Mouse (Mus musculus) lung, embryonic 15.5 days (tissue): ENCODE data around the gene 9130008F23Rik. TPM values are rescaled to one million over a fixed set of nuclear protein-coding genes. Genes with fewer than 3 reads are reported as not detected.

Source experiments
- ATAC-seq: fragments of 200-750 bp; cut with Nextera tagmentation; 2 replicates; pipeline ENCODE4 v1.8.0; 2017; ENCODE audit warnings: moderate number of reproducible peaks, borderline replicate concordance; ENCODE audit not compliant: low FRiP score, low TSS enrichment; ENCODE audit errors: extremely low read depth
- H3K27ac ChIP-seq: fragments of 300-500 bp; sonication (generic); 2 replicates; pipeline ENCODE4 v1.5.1; 2015; ENCODE audit warnings: moderate library complexity, mild to moderate bottlenecking, inconsistent platforms
- H3K27me3 ChIP-seq: fragments of 300-500 bp; sonication (generic); 2 replicates; pipeline ENCODE4 v1.6.1; 2015; ENCODE audit warnings: inconsistent platforms
- H3K36me3 ChIP-seq: fragments of 300-500 bp; sonication (generic); 2 replicates; pipeline ENCODE4 v1.6.1; 2015; ENCODE audit warnings: inconsistent platforms
- H3K4me1 ChIP-seq: fragments of 300-500 bp; sonication (generic); 2 replicates; pipeline ENCODE4 v1.6.1; 2015; ENCODE audit warnings: inconsistent platforms
- H3K4me2 ChIP-seq: fragments of 300-500 bp; sonication (generic); 2 replicates; pipeline ENCODE4 v1.6.1; 2015; ENCODE audit warnings: inconsistent platforms, mild to moderate bottlenecking, moderate library complexity
- H3K4me3 ChIP-seq: fragments of 300-500 bp; sonication (generic); 2 replicates; pipeline ENCODE4 v1.5.1; 2015; ENCODE audit warnings: mild to moderate bottlenecking, inconsistent platforms
- H3K9ac ChIP-seq: fragments of 300-500 bp; sonication (generic); 2 replicates; pipeline ENCODE4 v1.6.1; 2015; ENCODE audit warnings: inconsistent platforms
- H3K9me3 ChIP-seq: fragments of 300-500 bp; sonication (generic); 2 replicates; pipeline ENCODE4 v1.6.1; 2016; ENCODE audit warnings: inconsistent platforms
- WGBS: fragments of 180-500 bp; shearing (Covaris S2); methylation state at CpG from one replicate; pipeline ENCODE4 v1.1.7; 2015; 5-methylcytosine and 5-hydroxymethylcytosine counted together
- polyA plus RNA-seq: library from polyadenylated mRNA; unstranded; fragments of >200 nt; fragmentation: Nextera tagmentation; extraction: Ambion mirVana; gene quantifications from 2 replicates; pipeline ENCODE4 v1.2.1, GENCODE M21; 2015

9130008F23Rik gene
- polyA plus RNA-seq, 1 experiment from 2014 or later: 4.8 TPM

- peak overlapping the region; percentile 63 for H3K9ac ChIP-seq
Observed at GRCm38 (mm10) chr17:40879528-40879923, 833 bp downstream of the 9130008F23Rik start.

DNA sequence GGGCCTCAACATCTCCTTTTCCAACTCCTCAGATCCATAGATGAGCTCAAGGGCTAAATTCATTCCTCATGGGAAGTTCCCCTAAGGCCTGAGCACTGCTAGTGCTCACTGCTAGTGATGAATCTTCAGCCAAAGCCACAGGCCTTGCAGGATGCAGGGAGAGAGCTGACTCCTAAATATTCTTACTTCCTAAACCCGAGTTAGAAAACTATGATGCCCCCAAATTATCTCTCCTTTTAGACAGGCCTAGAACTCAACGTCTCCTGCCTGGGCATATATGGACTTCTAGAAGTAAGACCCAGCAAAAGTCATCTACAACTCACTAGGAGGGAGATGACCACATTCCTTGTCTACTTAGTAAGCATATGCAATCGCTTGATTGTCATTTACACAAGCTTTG, 2.6 kb downstream of the 9130008F23Rik start:
- Histone ChIP-seq H3K4me3 (peak overlapping the region; percentile 63), H3K4me2 (peak overlapping the region; percentile 66), H3K9me3 (no peaks in the 10 kb centered on the region), H3K9ac (no peak overlapping the region), H3K27ac (no peak overlapping the region), H3K36me3 (no peaks in the 10 kb centered on the region), H3K27me3 (no peaks in the 10 kb centered on the region), H3K4me1 (no peaks in the 10 kb centered on the region)
- ATAC-seq: no peak
- WGBS: 31% methylated on average over 3 of the region's 3 CpGs

More at GRCm38 (mm10) chr17:40879528-40879923, 833 bp downstream of the 9130008F23Rik start:
- H3K36me3 ChIP-seq: no peaks in the 10 kb centered on the region
- no peak overlapping the region for H3K27ac ChIP-seq
- no peaks in the 10 kb centered on the region for H3K9me3 ChIP-seq
- H3K4me1 ChIP-seq: no peaks in the 10 kb centered on the region
- peak overlapping the region; percentile 63 for H3K4me3 ChIP-seq
- peak overlapping the region; percentile 66 for H3K4me2 ChIP-seq
- no peaks in the 10 kb centered on the region for H3K27me3 ChIP-seq
- 9% methylated on average over 6 of the region's 6 CpGs for WGBS
- ATAC-seq: no peak

- Histone ChIP-seq H3K4me1 (no peaks in the 10 kb centered on the region), H3K9ac (no peak overlapping the region), H3K36me3 (no peaks in the 10 kb centered on the region), H3K4me2 (no peak overlapping the region), H3K4me3 (no peak overlapping the region), H3K27ac (no peak overlapping the region), H3K27me3 (no peaks in the 10 kb centered on the region), H3K9me3 (no peaks in the 10 kb centered on the region)
- no peak for ATAC-seq
- WGBS: 90% methylated on average over 1 of the region's 1 CpGs
Observed at GRCm38 (mm10) chr17:40875568-40875967, 4.8 kb downstream of the 9130008F23Rik start.

DNA sequence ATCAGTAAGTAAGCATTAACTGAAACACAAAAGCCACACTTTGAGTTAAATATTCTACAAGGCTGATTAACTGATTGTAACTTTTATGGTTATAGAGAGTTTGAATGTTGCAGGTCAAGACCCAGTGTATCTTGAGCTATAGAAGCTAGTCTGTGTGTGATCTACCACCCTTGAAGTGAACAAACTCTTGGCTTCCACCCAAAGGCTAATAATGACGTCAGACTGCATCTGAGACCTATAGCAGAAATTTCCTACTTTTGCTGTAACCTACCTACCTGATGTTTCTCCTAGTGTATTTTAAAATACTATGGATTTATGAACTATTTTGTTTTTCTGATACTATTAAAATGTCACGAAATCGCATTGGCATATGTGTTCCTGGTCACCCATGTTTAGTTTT, 5.7 kb downstream of the 9130008F23Rik start:
- Histone ChIP-seq H3K4me1 (no peaks in the 10 kb centered on the region), H3K9me3 (no peaks in the 10 kb centered on the region), H3K27me3 (no peaks in the 10 kb centered on the region), H3K4me2 (no peak overlapping the region), H3K4me3 (no peak overlapping the region), H3K9ac (no peak overlapping the region), H3K36me3 (no peaks in the 10 kb centered on the region), H3K27ac (no peak overlapping the region)
- ATAC-seq: no peak
- WGBS: 70% methylated on average over 3 of the region's 3 CpGs

GRCm38 (mm10) chr17:40873582-40874011, 6.8 kb downstream of the 9130008F23Rik start:
- WGBS: 32% methylated on average over 2 of the region's 2 CpGs
- H3K4me1 ChIP-seq: no peaks in the 10 kb centered on the region
- H3K27me3 ChIP-seq: no peaks in the 10 kb centered on the region
- no peak overlapping the region for H3K4me2 ChIP-seq
- H3K4me3 ChIP-seq: no peak overlapping the region
- no peak for ATAC-seq
- no peak overlapping the region for H3K9ac ChIP-seq
- H3K9me3 ChIP-seq: no peaks in the 10 kb centered on the region
- H3K27ac ChIP-seq: no peak overlapping the region
- H3K36me3 ChIP-seq: no peaks in the 10 kb centered on the region

DNA sequence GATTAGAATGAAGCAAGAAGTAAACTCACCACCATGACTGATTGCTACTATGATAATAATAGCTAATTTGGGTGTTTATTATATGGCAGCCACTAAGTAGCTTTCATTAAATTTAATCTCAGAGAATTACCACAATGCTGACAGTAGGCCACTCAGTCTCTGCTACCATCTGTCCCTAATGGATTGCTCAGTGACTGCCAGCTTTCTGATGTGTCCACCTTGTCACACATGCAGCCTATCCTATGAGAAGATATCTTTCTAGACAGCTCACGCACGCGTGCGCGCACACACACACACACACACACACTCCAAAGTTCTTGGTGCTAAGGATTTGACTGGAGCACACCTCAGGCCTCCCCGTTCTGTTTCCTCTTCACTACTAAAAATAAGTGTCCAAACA, 7.7 kb downstream of the 9130008F23Rik start:
- 90% methylated on average over 6 of the region's 6 CpGs for WGBS
- no peaks in the 10 kb centered on the region for H3K4me1 ChIP-seq
- H3K27ac ChIP-seq: no peak overlapping the region
- ATAC-seq: no peak
- no peaks in the 10 kb centered on the region for H3K9me3 ChIP-seq
- H3K36me3 ChIP-seq: no peaks in the 10 kb centered on the region
- H3K9ac ChIP-seq: no peak overlapping the region
- no peak overlapping the region for H3K4me3 ChIP-seq
- no peaks in the 10 kb centered on the region for H3K27me3 ChIP-seq
- H3K4me2 ChIP-seq: no peak overlapping the region

GRCm38 (mm10) chr17:40868952-40869747, 11.2 kb downstream of the 9130008F23Rik start:
- no peaks in the 10 kb centered on the region for H3K27me3 ChIP-seq
- H3K4me2 ChIP-seq: no peak overlapping the region
- H3K36me3 ChIP-seq: no peaks in the 10 kb centered on the region
- H3K4me3 ChIP-seq: no peak overlapping the region
- 27% methylated on average over 10 of the region's 10 CpGs for WGBS
- no peaks in the 10 kb centered on the region for H3K4me1 ChIP-seq
- peak; percentile 69; the same call in 1 of the 2 replicates for ATAC-seq
- peak overlapping the region; percentile 73 for H3K27ac ChIP-seq
- no peaks in the 10 kb centered on the region for H3K9me3 ChIP-seq
- H3K9ac ChIP-seq: no peak overlapping the region

- no peak overlapping the region for H3K27ac ChIP-seq
- ATAC-seq: no peak
- H3K4me2 ChIP-seq: no peak overlapping the region
- H3K9ac ChIP-seq: no peak overlapping the region
- no peak overlapping the region for H3K4me3 ChIP-seq
- H3K36me3 ChIP-seq: no peaks in the 10 kb centered on the region
- no peaks in the 10 kb centered on the region for H3K4me1 ChIP-seq
- H3K9me3 ChIP-seq: no peaks in the 10 kb centered on the region
- no peaks in the 10 kb centered on the region for H3K27me3 ChIP-seq
Observed at GRCm38 (mm10) chr17:40855065-40855464, 25.3 kb downstream of the 9130008F23Rik start.

- H3K4me1 ChIP-seq: no peaks in the 10 kb centered on the region
- no peak overlapping the region for H3K4me3 ChIP-seq
- no peaks in the 10 kb centered on the region for H3K36me3 ChIP-seq
- H3K27me3 ChIP-seq: no peaks in the 10 kb centered on the region
- H3K4me2 ChIP-seq: no peak overlapping the region
- no peak overlapping the region for H3K27ac ChIP-seq
- H3K9ac ChIP-seq: no peak overlapping the region
- H3K9me3 ChIP-seq: no peaks in the 10 kb centered on the region
- no peak for ATAC-seq
Observed at GRCm38 (mm10) chr17:40837308-40837707, 43.1 kb downstream of the 9130008F23Rik start.

- no peaks in the 10 kb centered on the region for H3K36me3 ChIP-seq
- no peaks in the 10 kb centered on the region for H3K9me3 ChIP-seq
- H3K27me3 ChIP-seq: no peaks in the 10 kb centered on the region
- no peak overlapping the region for H3K4me3 ChIP-seq
- no peak overlapping the region for H3K4me2 ChIP-seq
- no peak overlapping the region for H3K9ac ChIP-seq
- no peak for ATAC-seq
- H3K4me1 ChIP-seq: no peaks in the 10 kb centered on the region
- H3K27ac ChIP-seq: no peak overlapping the region
- WGBS: 43% methylated on average over 2 of the region's 2 CpGs
Observed at GRCm38 (mm10) chr17:40831870-40832269, 48.5 kb downstream of the 9130008F23Rik start.
